Mouse (Mus musculus) kidney, adult 9 months (tissue): ENCODE results near the gene Rptor.

Experiments used
- DNase-seq: peaks from one replicate; pipeline ENCODE4 v3.0.0; 2022

The Rptor gene

DNA sequence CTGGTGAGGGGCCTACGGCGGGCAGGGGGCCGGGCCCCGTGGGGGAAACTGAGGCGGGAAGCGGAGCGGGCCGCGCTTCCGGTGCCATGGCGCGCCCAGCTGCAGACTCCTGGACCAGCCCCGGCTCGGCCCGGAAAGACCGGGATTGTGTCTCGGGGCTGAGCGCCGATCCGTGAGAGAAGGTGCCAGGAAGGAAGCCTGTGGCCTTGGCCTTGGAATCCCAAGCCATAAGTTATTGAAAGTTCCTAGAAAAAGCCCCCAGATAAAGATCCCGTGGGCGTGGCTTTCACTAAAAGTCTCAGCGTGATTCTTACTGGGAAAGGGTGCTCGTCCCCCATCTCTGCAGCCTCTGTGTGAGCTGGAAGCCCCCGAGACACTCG is 311.2 kb downstream of the Rptor start:
- DNase-seq = no peak

DNA sequence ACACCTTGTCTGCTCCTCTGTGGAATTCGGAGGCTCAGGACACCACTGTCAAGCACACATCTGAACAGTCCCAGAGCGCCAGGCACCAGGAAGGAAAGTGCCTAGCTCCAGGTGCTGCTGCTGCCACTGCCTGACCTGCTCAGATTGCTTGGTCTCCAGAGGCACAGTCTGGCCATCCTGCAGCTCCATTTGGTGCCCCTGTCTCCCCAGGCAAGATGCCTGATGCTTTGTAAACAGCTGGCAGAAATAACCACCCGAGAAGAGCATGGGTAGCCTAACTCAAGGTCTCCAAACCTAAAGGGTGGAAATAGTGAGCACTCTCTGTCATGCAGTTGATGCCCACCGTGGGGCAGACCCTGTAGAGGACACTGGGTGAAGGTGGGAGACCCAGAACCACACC is 311.7 kb downstream of the Rptor start:
- no peak for DNase-seq

- DNase-seq = peak; percentile 74
Measured at GRCm38 (mm10) chr11:119915666-119916065, 313.0 kb downstream of the Rptor start.

DNA sequence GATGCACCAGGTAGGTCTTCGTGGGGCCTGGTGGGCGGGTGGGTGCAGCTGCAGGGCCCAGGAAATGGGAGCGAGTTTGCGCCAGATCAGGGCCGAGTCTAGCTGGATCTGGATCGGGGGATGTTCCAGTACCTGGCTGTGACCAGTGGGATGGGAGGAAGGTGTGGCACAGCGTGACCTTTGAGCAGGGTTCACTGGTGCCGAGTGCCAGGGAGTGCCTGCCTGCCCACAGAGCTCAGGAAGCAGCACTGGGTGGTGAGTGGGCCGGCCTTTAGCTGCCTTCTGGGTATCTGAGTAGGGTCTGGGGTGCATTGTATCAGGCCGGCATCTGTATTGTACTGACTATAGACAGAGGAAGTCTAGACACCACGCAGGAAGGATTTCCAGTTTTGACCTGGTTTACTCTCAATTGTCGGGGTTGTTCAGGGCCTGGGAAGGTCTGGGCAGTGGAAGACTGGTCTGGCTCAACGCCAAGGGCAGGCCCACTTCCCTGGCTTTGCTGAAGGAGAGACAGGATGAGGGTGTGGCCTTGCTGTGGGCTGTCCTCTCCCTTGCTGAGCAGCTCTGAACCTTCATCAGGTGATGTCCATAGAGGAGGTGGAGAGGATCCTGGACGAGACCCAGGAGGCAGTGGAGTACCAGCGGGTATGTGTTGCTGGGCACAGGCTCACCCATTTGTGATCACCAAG is 313.5 kb downstream of the Rptor start:
- DNase-seq = peak; percentile 94

GRCm38 (mm10) chr11:119916834-119917469 is 314.2 kb downstream of the Rptor start:
- peak; percentile 90 for DNase-seq

DNA sequence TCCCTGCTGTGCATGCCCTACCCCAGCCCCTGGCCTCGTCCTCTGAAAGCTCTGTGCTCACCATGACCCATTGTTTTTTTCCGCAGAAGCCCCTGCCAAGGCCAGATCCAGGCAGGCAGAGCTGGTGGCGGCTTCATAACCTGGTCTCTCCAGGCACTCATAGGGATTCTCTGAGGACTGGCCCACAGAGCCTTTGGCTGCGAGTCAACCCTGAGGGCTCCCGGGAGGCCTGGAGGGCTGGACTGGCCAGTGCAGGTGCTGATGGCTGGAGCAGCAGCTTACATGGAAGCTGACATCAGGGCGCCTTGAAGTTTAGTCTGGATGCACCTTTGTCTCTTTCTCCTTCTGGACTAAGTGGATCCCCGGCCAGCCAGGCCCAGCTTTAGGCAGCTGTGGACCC is 315.8 kb downstream of the Rptor start:
- peak; percentile 54 for DNase-seq

DNA sequence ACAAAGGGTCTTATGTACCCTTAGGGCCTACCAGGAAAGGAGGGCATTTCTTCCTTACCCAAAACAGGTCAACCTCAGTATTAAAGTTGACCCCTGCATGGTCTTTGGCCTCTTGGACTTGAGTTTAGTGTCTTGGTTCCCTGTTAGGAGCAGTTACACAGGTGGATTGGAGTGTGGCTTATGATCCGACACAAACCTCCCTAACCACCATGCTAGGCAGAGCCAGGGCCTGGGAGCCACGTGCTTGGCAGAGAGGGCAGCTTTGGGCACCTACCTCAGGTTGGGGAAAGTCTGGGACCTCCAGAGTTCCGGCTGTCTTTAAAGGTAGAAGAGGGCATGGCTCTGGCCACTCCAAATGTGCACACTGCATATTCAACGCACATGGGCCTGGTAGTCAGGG is 316.7 kb downstream of the Rptor start:
- DNase-seq = peak; percentile 60

DNA sequence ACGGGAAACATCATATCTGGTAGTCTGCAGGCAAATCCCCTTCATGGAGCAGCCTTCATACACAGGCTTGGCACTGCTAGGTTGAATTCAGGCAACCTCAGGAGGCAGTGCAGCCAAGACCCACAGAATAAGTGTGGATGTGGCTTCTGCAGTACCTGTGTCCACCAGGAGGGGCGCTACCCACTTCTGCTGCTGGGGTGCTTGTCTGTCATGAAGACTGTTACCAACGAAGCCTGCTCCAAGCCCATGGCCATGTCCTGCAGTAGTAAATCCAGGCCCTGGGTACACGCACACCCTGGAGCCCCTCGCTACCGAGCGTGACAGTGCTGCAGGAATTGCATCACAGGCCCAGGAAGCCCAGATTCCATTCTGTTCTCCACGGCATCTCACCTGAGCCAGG is 317.2 kb downstream of the Rptor start:
- peak; percentile 79 for DNase-seq

GRCm38 (mm10) chr11:119920668-119921067 is 318.0 kb downstream of the Rptor start:
- no peak for DNase-seq

DNA sequence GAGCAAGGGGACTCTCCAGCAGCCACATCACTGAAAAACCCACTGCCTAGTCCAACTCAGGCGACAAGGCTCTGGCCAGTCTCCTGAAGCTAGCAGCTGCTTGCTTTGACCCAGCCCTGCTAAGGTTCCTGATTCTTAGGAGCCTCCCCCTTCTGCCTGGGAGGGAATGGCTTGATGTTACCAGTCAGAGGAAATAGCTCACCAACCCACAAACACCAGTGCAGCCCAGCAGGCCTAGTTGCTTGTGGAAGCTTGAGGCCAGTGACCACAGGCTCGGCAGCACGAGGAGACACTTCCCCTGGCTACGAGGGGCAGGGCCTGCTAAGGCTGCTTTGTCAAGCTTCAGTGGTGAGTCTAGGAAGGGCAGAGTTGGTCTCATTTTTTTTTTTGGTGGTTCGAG is 322.5 kb downstream of the Rptor start:
- no peak for DNase-seq

GRCm38 (mm10) chr11:119926762-119927161 is 324.1 kb downstream of the Rptor start:
- DNase-seq = no peak

- peak; percentile 62 for DNase-seq
Measured at GRCm38 (mm10) chr11:119928023-119928681, 325.4 kb downstream of the Rptor start.

- DNase-seq = peak; percentile 62
Measured at GRCm38 (mm10) chr11:119929603-119930265, 327.0 kb downstream of the Rptor start.

DNA sequence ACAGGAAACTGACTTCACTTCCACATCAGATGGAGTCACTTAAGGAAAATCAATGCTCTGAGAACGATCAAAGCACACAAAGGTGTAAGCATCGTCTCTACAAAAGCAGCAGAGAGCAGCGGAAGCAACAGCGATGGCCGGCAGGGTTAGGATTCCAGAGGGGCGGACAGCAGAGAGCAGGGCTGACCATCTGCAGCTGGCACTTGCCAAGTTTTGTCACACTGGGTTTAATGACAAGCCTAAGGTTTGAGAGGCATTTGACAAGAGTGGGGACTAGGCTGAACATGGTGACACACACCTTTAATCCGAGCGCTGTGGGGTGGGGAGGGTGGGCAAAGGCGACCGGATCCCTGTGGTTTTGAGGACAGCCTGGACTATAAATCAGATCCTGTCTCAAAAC is 329.1 kb downstream of the Rptor start:
- no peak for DNase-seq

DNA sequence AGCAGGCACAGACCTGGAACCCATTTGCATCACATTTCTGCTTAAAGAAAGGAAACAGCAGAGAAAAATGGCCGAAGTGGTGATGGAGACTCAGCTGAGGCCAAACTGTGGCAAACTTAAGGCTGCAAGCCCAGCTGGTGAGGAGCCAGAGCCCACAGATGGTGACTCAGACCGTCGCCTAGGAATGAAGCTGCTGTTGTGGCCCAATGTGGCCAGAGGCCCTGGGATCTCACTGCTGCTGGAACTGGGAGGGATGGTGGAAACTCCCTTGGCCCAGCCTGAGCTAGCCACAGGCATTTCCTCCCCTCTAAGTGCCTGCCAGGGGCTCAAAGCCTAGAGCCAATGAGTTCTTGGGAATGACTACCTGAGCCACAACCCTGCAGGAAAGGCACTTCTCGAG is 330.4 kb downstream of the Rptor start:
- DNase-seq = no peak

DNA sequence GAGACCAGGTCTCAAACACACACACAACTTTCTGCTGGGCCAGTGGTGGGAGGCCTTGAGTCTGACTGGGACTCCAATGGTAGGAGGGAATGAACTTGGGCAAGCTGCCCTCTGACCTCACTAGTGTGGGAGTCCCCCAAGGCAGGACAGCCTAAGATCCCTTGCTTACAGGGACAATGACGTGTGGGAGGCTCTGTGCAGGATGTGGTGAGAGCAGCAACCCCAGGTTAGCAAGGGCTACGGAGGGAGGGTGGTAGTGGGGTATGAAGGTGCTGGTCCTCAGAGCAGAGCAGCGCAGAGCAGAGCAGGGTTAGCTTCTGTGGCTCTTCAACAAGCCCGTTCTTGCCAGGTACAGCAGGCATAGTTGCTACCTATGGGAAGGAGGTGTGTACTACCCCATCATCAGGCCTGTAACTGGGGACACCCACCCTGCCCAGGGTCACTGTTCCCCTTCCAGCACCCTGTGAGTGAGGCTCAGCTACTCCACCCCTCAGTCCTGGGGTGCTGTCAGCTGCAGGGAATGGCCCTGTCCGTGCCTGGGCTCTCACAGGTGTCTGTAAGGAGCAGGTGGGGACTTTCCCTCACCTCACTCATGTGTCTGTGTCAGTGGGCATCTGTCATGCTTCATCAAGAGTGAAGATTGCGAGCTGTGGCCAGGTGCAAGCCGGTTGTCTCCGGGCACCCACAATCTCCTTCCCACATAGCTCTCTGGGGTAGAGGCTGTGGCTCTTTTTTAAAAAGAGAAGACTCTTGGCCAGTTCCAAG is 331.3 kb downstream of the Rptor start:
- DNase-seq = no peak

DNA sequence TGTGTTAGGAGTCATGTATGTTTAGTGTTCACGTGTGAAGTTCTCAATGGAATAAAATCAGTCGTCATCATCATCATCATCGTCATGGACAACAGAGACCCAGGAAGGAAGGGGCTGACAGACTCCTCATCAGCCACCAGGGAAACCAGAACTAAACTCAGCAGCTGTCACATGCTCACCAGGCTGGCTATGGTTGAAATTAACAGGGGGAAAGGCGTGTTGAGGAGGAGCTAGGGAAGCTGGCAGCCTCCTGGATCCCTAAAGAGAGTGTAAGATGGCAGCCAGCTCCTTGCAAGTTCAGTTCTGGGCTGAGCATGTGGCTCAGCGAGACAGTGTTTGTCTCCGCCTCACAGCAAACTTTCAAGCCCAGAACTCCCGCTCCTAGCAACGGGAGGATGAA is 332.1 kb downstream of the Rptor start:
- DNase-seq = no peak

- peak; percentile 89 for DNase-seq
Measured at GRCm38 (mm10) chr11:119935457-119935856, 332.8 kb downstream of the Rptor start.

DNA sequence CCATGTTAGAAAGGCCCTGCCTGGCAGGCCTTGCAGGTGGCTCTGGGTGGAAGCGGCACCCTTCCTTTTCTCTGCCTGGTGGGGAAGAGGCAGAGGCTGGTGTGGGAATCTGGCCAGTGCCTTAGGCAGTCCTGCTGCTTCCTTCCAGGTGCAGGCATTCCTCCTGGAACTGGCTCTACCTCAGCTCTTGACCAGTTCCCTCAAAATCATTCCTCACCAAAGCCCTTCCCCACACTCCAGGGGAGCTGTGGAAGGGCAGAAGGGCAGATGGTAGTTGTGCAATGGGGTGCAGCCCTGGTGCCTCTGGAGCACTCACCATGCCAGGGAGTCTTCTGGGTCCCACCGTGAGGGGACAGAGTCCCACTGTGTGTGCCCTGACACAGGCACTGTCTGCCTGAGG is 333.8 kb downstream of the Rptor start:
- DNase-seq = peak; percentile 63

DNA sequence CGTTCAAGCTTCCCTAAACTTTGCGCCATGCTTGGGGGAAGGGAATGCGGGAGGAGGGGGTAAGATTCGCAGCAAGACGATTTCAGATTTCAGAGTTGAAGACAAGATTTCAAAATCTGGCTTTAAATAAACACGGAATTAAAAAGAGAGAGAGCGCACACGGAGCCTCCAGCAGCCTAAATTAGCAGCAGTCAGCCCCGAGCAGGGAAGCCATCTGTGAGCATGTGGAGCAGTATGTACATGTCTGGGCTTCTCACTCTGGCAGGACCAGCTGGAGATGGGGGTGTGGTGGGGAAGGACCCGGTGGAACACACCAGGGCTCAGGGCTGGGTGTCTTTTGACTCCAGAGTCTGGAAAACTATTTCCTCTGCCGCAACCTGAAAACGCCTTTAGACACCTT is 334.5 kb downstream of the Rptor start:
- no peak for DNase-seq

DNA sequence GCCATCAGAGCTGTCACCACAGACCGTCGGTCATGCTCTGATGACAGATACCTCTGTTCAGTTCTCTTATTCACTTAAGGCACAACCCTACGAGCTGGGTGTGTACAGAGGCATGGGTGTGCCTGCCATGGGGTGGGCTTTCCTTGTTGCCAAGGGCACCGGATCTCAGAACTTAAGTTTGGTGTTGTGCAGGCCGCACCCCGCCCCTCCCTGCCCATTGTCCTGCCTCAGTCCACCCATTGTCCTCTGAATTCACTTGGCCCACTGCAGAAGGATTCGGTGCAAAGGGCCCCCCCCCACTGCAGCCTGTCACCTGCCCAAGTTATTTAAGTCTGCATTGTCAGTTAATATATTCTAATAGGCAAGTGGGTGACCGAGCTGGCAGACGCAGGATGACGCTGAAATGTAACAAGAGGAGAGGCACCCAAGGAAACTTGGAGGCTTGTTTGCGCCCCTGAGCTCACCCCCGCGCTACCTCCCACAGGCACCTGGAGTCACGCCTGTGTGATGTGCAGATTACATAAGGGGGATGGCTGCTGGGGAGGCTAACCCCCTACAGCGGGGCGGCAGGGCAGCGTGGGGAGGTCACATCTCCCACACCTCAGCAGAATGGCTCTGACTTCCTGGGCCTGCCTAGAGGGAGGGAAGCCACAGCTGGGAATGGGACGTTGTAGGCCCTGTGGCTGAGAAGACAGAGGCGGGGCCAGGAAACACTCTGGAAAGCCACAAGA is 335.2 kb downstream of the Rptor start:
- peak; percentile 87 for DNase-seq

DNA sequence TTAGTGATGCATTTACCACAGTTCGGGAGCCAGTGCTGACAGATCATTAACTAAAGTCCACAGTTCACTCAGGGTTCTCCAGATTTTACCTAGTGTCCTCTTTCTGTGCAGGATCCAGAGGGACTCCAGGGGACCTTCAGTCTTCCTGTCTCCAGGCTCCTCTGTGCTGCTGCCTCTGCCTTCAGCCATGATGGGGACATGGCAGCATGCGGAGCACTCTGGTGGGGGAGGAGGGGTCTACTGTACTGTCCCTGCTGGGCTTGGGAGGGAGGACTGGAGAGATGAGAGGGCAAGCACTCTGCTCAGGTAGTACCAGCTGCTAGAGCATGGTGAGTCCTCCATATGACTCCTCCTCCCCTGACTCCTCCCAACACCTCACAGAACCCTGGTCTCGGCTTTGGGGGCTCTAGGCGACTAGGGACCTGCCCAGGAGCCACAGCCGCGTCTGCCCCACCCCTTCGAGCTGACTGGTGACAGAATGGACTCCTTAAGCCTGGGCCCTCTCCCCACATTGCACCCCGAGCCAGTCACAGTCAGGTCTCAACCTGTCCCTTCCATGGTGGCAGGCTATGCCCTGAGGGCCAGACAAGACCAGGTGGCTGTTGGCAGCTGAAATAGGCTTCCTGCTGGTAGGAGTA is 336.5 kb downstream of the Rptor start:
- DNase-seq = peak; percentile 90
